Mouse (Mus musculus) B cell, adult 2 months (primary cell): ENCODE measurements at regions not wholly inside any gene's neighbourhood (a gene's known extent, or its start where the extent isn't known, plus 50 kb on each side); places are given as distances from the start of the nearest gene placed in this dataset.
A peak's percentile ranks its signal among the peaks of the same experiment; 100 is the strongest.

Experiments
- DNase-seq, 2 experiments: peaks; one replicate each; pipeline ENCODE4 v3.0.0; 2022

DNA sequence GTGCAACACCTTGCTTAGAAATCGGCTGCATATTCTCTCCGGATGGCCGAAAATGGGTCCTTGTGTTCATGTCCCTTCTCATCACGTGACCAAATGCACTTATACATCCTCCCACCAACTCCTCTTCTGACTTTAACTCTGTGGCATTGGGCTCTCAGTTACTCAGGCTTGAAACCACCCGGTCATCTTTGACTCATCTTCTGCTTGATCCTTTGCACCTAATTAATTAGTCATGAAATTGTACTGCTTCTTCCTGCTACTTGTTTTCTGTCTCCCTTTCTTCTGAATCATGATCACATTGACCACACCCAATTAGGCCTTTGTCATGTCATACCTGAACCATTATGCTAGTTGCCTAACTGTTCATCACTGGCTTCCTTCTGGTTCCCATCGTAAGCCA lies 208.4 kb upstream of the Fam241a start:
- DNase-seq: no peak

DNA sequence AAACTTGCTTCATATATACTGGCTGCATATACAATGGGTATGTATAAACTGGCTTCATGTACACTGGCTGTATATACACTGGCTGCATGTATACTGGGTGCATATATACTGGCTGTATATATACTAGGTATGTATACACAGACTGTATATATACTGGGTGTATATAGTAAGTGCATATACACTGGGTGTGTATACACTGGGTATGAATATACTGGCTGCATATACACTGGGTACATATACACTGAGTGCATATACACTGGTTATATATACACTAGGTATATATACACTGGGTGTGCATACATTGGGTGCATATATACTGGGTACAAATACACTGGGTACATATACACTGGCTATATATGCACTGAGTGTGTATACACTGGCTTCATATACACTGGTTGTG lies 196.9 kb upstream of the Fam241a start:
- no peak for DNase-seq

DNA sequence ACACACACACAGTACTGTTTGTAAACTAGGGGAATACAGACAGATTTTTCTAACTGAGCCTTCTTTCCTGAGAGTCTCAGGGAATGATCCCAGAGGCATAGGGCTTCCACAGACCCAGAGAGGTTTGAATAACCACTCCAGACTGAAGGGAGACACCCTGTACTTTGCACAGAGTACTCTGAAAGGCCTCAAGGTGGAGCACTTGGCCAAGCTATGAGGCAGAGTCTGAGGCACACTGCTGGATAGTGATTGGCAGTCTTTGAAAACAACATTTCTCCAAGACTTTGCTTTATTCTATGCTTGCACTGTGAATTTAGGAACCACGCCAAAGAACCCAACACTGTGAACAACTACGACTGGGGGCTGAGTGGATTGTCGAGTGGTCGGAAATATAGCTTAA lies 192.1 kb upstream of the Fam241a start:
- DNase-seq: no peak

DNA sequence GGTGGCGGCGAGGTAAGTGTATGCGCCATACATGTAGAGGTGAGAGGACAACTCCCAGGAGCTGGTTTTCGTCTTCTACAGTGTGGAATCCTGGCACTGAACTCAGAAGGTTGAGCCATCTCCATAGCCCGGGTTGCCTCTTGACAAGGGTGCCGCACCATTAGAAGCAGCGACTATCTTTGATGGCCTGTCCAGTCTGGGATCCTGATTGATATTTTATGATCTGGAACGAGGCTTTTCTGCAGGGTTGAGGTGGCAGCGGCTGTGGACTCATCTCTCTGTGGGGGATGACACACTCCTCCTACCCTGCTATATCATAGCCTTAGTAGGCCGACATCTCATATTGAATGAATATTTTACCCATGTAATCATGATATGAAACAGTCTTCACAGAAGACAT lies 191.0 kb upstream of the Fam241a start:
- DNase-seq: no peak

DNA sequence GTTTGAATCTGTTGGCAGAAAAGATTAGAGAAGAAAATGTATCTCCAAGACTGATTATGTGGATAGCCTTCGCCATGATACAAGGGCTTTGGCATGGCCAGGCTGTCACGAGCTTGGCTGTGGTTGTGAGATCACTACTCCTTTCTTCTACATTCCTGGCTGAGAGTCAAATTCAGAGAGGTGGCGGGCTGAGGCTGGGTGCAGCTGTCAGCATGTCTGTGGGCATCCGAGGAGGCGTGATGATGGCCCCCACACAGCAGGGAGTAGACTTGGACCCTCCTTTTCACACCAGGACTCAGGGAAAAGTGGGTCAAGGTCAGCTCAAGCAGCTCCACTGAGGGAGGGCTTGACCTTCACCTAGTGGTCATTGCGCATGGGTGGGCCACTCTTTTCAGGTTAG lies 186.3 kb upstream of the Fam241a start:
- DNase-seq: no peak

DNA sequence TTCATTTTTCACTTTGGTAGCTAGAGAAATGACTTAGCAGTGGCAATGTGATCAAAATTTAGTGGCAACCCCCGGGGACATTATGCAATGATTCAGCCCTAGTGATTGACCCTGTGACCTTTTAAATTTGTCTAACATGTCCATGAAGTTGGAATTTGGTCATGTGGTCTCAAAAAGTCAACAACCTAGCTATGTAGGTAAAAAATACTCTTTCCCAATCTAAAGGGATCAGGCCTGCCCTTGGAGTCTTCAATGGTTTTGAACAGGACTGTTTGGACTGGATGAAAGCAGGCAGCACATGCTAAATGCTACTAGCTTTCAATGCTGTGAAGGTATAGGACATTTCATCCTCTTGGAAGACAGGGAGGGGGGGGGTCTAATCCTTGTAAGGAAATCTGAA lies 185.3 kb upstream of the Fam241a start:
- no peak for DNase-seq

DNA sequence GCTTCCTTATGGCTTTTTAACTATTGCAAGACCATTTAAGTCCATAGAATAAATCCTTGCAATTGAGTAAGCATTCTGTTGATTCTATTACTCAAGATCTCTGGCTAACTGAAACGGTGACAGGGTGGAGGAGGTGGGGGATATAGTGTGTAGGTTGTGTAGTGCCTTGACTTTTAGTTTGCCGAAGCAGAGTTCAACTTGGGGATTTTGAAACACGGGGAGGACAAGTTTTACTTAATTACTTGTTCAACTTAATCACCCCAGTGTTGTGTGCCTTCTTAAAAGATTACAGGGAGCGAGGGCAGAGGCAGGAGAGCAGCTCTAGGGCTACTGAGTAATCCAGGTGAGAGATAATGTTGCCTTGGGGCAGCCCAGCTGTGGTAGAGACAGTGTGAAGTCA lies 171.7 kb upstream of the Fam241a start:
- DNase-seq: no peak

DNA sequence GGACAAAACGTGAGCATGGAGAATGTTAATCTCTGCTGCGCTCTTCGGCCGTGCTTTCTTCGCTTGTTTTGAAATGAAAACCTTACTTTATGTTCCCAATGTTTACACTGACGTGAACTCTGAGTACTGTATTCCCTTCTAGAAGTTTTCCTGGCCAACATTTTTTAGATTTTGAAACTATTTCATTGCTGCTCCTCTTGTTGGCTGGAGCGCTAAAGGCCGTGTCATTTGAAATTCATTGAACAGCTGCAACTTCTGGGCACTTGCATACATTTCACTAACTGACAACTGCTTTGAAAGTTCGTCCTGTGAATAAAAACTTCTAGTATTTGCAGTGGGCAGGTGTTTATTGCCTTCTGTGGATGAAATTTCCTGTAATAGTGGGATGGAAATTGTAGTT lies 157.9 kb upstream of the Fam241a start:
- DNase-seq: no peak

DNA sequence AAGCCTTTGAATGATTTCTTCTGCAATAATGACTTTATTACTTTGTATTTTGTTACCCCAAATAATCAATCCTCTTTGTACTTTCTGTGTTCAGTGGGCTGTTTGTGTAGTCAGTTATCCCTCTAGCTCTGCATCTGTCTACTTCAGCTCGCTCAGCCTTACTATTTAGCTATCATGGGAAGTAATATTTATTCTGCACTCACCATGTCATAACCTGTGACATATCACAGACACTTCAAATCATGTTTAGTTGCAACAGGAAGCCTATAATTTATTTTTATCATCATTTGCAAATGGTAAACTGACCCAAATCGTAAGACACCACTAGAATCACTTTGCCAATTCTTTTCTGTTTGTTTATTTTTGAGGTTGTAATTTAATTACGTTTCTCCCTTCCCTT lies 147.6 kb upstream of the Fam241a start:
- no peak for DNase-seq

DNA sequence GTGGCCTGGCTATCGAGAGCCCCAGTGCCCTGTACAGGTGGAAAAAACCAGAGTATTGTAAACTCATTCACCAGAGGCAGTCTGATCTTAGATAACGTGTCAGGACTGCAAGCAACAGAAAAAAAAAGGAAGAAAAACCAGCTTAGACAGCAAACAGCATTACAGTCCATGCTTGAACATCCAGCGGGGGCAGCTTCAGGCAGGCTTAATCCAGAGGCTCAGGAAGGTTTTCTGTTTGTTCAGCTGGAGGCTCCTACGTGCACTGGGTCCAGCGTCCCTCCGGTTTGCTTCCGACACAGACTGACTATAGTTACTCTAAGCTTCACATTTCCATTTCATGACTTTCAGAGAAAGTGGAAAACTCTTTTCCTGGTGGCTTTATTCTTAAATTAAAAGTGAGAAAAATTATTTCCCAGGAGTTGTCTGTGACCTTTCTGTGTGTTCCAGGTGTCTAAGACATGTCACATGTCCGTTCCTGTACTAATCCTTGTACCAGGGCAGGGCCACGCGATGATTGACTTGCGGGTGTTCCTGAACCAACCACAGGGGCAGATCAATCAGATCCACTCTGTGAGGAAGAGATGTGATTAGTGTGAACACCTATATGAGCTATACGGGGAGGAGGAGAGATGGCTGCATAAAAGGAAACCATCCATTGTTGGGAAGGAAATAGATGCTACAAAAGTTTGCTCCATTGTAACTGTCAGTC lies 144.4 kb upstream of the Fam241a start:
- DNase-seq: no peak

DNA sequence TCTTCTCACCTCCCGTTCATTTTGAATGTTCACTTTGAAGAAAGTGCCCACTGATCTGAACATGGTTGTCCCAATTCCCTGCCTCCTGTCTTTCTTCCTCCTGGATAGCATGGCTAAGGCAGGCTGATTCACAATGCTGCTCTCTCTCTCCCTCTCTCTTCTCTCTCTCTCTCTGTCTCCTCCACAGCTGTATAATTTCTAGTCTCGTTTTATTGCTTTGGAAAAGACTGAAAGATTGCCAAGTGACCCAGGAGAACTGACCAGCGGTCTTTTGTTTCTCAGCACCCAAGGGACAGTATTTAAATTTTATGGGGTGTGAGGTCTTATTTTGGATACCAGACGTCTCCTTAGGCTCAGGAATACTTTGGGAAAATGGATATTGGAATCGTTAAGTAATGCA lies 143.1 kb upstream of the Fam241a start:
- no peak for DNase-seq

DNA sequence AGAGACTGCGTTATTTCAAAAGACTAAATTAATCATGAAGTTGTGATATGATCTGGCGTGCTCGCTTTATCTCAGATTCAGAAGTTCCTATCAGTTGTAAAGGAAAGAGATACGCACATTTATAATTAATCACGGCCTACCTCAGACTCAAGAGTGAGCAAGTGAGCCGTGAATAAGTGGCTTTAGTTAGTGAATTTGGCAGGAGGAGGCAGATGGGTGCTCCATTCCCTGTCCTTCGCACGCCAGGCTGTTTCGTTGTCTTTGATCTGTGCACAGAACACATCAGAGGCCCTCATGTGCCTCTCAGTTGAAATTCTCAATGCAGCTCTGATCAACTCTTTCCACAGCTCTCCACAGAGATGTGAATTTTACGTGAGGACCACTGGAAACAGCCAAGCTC lies 140.4 kb upstream of the Fam241a start:
- DNase-seq: no peak

DNA sequence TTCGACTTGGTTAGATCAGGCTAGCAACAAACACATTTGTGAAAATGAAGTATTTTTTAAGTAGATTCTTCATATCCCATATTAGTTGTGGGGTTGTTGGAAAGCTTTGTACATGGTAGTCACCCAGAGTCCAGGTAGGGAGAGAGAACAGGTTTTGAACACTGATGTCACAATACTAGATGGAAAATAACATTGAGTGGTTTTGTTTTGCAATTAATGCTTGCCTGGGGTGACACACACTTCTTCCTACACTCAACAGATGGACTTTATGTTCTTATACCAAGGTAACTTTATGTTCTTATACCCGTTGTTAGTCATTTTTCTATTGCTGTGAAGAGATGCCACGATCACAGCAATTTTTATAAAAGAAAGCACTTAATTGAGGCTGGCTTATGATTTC lies 134.2 kb upstream of the Fam241a start:
- DNase-seq: no peak

DNA sequence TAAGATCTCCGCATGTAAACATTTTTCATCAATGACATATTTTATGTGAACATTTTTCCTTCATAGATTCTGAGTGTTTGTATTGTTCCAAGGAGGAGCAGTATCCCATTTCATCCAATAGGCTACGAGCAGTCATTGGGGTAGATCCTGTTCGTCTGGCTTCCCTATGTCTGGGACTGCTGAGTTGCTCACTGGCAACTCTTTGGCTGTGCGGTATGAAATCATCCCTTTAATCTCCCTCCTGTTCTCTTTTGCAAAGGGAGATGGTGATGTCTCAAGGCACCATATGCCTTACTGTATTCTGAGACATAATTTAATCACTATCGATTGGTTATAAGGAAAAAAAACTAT lies 133.4 kb upstream of the Fam241a start:
- no peak for DNase-seq

DNA sequence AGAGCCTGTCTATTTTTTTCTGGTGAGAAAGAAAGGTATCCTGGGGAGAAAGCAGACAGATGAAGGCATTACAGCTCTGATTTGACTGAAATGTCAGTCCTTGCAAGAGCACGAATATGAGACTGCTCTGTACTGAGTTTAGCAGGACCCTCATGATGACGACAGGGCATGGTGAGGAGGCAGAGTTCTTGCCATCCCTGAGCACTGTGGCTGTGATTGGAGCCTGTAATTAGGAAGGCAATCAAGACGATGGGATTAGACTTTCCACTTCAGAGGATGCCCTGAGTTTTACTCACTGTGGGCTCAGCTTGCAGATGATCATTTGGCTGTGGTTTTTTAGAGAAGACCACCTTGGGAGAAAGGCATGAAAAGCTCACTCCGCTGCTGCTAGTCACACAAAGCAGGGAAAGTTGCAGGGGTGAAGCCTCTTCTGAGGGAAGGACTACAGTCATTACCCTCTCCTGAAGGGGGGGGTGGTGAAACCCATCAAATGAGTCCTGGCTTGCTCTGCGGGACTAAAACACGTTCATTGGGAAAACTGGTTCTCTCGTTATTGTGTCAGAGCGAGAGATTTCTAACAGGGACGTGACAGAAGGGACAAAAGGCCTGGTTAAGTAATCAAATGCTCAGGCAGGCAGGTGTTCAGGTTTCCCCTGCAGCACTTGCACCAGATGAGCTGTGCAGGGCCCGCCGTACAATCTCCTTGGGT lies 132.9 kb upstream of the Fam241a start:
- no peak for DNase-seq

DNA sequence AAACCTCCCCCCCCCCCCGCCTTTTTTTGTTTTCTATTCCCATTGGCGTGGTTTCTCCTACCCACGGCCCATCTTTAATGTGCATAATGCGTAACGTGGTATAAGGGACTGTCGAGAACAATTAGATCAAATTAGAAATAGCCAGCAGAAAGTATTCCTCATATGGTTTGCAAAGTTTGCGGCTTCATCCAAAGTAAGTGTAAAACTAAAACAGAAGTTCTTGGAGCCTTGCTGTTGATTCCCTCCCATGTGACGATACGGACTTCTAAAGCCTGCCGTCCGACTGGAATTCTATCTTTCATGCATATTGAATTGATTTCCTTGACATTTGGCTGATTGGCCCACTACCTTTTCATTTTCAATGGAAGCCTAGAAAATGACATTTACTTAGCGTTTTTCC lies 128.7 kb upstream of the Fam241a start:
- no peak for DNase-seq

DNA sequence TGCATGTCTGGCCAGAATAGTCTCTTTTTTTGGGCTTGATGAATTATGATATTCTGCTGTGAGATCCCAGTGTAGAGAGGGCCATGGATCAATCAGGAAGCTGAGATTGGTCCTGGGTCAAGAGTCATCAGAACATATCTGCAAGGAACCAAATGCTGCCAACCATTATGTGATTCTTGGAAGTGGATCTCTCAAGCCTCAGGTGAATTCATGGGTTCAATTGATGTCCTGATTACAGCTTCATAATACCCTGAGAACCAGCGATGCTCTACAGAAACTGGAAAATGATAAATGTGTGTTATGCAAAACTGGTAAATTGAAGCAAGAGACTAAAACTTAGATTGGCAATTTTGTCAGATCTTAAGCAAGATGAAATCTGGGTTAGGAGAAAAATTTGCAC lies 118.8 kb upstream of the Fam241a start:
- DNase-seq: no peak

DNA sequence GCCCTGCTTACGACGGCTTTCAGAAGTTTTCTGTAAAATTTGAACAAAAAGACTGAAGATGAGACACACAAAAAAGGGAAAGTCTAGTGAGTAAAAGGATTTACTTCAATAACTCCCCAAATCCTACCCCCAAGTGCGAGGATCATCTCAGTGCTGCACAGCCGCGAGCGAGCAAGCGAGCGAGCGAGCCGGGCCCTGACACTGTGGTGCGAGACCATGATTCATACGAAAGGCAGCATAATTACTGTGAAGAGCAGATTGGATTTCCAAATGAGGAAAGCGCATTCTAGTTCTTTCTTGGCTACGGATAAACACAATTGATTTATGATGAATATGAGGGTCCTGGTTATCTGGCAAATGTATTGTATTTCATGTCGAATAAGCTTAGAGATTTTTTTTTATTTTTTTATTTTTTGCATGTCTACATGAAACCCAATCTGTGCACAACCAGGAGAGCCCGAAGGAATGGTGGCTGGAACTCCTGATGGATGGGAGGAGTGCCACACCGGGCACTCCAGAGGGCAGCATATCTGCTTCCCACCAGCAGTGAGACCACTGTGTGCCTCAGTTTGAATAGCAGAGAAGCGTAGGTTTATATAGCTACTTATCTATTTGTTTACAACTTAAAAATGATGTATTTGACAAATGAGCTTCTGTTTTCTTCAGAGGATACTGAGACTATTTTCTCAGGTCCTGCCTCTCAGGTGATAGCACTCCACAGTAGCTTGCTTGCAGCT lies 106.9 kb upstream of the Fam241a start:
- DNase-seq: no peak

DNA sequence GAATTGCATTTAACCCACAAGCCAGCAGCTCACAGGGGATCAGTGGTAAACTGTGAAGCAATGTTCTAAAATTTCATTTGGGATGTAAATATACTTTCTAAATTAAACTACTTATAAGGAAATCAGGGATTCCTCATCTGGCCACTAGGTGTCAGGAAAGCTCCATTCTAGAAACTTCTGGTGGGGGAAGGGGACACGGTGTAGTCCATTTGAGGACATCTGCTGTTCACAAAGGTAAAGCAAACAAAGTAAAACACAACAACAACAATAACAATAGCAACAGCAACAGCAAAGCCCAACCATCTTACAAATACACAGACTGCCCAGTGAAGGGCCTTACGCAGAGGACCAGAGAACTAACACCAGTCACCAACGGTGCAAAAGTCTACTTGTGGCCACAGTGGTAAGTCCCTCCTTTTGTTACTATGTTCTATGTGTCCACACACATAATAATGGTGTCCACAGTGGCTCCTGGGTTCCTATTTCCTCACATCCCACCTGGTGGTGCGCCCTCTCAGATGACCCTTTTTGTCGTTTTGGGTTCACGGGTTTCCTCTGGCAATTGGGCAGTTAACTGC lies 105.9 kb upstream of the Fam241a start:
- peak; percentile 1 to 7 for DNase-seq

DNA sequence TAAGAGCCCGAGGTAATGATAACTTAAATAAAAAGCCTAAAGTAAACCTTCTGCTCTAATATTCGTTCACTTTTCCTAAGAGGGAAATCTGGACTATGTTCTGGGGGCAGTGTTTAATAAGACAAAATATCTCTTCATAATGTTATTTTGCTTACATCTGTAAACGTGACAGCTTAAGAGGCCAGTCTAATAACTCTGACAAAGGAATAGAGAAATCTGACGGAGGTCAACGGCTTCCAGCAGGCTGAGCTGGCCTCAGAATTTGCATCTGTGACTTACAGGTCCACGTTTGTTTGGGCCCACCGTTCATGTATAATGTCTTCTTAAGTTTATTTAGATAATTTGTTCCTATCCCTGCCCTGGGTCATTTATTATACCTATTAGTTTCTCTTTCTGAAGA lies 99.6 kb upstream of the Fam241a start:
- DNase-seq: no peak

DNA sequence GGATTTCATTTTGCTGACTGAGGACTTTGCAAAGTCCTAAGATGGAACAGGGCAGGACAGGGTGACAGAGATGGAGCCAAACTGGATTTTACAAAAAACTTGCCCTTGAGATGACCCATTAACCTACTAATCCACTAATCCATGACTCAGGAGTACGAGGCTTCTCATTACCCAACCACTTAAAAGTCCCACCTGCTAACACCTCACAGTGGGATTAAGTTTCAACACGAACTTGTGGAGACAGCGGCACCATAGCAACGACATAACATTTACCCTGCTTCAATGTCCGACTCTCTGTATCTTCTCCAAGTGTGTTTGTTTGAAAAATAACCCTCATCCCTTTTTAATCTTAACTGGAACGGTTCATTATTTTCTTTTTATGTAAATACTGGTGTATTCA lies 91.5 kb upstream of the Fam241a start:
- no peak for DNase-seq

DNA sequence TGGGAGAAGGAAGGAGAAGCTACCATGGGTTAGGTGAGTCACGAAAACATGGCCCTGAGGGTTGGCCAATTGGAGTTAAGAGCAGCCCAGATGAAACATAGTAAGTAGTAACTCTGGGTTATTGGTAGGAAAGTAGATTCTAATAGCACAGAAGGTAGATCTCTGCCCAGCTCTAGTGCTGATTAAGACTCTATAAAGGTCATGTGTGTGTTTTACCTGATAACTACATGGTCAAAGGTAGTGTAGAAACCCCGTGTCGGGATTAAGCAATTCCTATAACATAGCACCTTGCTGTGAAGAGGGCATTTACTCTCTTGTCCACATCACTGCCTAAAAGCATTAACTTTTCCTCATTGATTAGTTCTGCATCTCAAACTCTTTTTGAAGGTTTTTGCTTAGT lies 89.0 kb upstream of the Fam241a start:
- DNase-seq: no peak

DNA sequence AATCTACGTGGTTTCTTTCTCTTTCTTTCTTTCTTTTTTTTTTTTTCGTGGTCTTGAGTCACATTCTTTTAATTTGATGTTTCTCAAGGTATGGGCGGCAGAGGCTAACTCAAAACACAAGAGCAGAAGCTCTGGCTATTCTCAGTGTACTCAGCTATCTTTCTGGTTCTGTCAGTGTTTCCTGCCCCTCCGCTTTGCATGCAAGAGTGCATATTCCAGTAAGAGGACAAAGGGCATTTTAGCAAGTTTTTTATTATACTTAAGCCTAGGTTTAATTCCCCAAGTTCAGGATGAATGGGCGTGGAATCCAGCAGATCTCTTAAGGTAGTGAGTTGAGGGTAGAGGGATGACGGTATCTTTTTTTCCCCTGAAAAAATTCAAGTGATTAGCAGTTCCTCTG lies 81.1 kb upstream of the Fam241a start:
- no peak for DNase-seq

DNA sequence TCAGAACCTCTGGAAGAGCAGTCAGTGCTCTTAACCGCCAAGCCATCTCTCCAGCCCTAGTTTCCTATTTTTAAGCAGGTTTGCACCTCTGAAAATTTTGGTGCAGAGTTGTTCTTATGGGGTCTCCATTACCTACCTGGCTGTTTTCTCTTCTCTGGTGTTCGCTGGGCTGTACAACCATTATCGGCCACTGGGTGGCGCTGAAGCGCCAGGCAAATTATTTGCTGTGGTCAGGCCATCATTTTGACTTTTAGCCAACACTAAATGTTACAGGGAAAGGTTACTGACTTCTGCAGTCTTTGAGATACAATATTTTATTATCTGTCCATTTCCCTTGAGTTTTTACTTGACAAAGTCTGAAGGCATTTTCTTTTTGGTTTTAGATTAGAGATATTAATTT lies 74.8 kb upstream of the Fam241a start:
- DNase-seq: peak; percentile 54 to 62
